Mouse (Mus musculus): ENCODE measurements around the gene Tpst1. TPM values are rescaled to one million over a fixed set of nuclear protein-coding genes. Genes with fewer than 3 reads are reported as not detected.

Gene Tpst1
- polyA plus RNA-seq, 1 experiment from 2014 or later, result 54.0 TPM

GRCm38 (mm10) chr5:130182541-130182821 is 109.4 kb downstream of the Tpst1 start:
- peaks cover 18% of the 10 kb centered on the region for H3K4me1 ChIP-seq (replicated peaks; ENCODE audit: control insufficient read depth, insufficient read depth, low read length)
- H3K9ac ChIP-seq (ENCODE audit: low read depth, low read length), result no peak overlapping the region
- ATAC-seq (replicated peaks; ENCODE audit: low FRiP score) (no peak), DNase-seq (ENCODE audit: low spot score) (no peak)
- no peak overlapping the region for H3K4me2 ChIP-seq
- 90% methylated on average over 3 of the region's 3 CpGs for WGBS
- H3K9me3 ChIP-seq (ENCODE audit: control insufficient read depth, low read length), result no peaks in the 10 kb centered on the region
- H3K4me3 ChIP-seq (ENCODE audit: low read depth, low read length), result no peak overlapping the region
- H3K36me3 ChIP-seq (ENCODE audit: control insufficient read depth, insufficient read depth, low read length), result 0 out of 2 replicates have a peak, but pooled peaks cover 3% of the 10 kb centered on the region
- H3K27ac ChIP-seq (ENCODE audit: low read depth, low read length), result no peak overlapping the region
- no peaks in the 10 kb centered on the region for H3K27me3 ChIP-seq (replicated peaks; ENCODE audit: control insufficient read depth, insufficient read depth, low read length)

- ATAC-seq (replicated peaks; ENCODE audit: low FRiP score) (no peak), DNase-seq (ENCODE audit: low spot score) (no peak)
- Histone ChIP-seq H3K27ac (ENCODE audit: low read depth, low read length) (no peak overlapping the region), H3K36me3 (ENCODE audit: control insufficient read depth, insufficient read depth, low read length) (peaks cover 4% of the 10 kb centered on the region; the same call in 1 of the 2 replicates), H3K4me3 (ENCODE audit: low read depth, low read length) (no peak overlapping the region), H3K4me2 (no peak overlapping the region), H3K9ac (ENCODE audit: low read depth, low read length) (no peak overlapping the region), H3K9me3 (ENCODE audit: control insufficient read depth, low read length) (no peaks in the 10 kb centered on the region), H3K4me1 (replicated peaks; ENCODE audit: control insufficient read depth, insufficient read depth, low read length) (peaks cover 10% of the 10 kb centered on the region), H3K27me3 (replicated peaks; ENCODE audit: control insufficient read depth, insufficient read depth, low read length) (no peaks in the 10 kb centered on the region)
- 88% methylated on average over 9 of the region's 9 CpGs for WGBS
These were observed 111.2 kb downstream of the Tpst1 start for GRCm38 (mm10) chr5:130184193-130184856.

DNA sequence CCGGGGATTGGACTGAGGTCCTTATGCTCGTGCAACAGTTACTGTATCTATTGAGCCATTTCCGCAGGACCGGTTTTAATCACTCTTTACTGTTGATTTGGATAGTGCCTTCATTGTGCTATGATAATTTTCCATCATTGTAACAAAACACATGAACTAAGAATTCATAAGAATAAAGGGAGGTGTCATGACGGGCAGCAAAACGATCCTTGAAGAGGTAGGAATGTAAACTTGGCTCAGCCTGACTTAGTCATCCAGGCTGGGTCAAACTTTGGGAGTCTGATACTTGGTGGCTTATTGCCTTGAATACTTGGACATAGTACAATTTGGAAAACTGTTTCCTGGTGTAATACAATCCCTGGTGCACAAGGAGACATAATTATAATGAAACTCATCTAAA is 112.2 kb downstream of the Tpst1 start:
- peaks cover 10% of the 10 kb centered on the region for H3K4me1 ChIP-seq (replicated peaks; ENCODE audit: control insufficient read depth, insufficient read depth, low read length)
- no peak for ATAC-seq (replicated peaks; ENCODE audit: low FRiP score)
- H3K4me3 ChIP-seq (ENCODE audit: low read depth, low read length), result no peak overlapping the region
- peaks cover 12% of the 10 kb centered on the region for H3K36me3 ChIP-seq (ENCODE audit: control insufficient read depth, insufficient read depth, low read length)
- no peaks in the 10 kb centered on the region for H3K9me3 ChIP-seq (ENCODE audit: control insufficient read depth, low read length)
- H3K4me2 ChIP-seq, result no peak overlapping the region
- DNase-seq (ENCODE audit: low spot score), result no peak
- no peaks in the 10 kb centered on the region for H3K27me3 ChIP-seq (replicated peaks; ENCODE audit: control insufficient read depth, insufficient read depth, low read length)
- H3K9ac ChIP-seq (ENCODE audit: low read depth, low read length), result no peak overlapping the region
- 89% methylated on average over 6 of the region's 6 CpGs for WGBS
- no peak overlapping the region for H3K27ac ChIP-seq (ENCODE audit: low read depth, low read length)

Other genes starting within 250 kb of the Tpst1 start
- 59.7 and 61.1 TPM in 2 replicates for gene Sumf2, start 226.3 kb upstream of the Tpst1 start, polyA plus RNA-seq (2014; fragmentation: Nextera tagmentation; extraction: Ambion mirVana)
- gene Chchd2, start 185.9 kb upstream of the Tpst1 start, polyA plus RNA-seq (2014; fragmentation: Nextera tagmentation; extraction: Ambion mirVana), result 991 and 1,008 TPM in 2 replicates
- 3.8 and 4.9 TPM in 2 replicates for gene Zbed5, start 177.6 kb upstream of the Tpst1 start, polyA plus RNA-seq (2014; fragmentation: Nextera tagmentation; extraction: Ambion mirVana)
- 0.22 and 0.29 TPM in 2 replicates for gene Phkg1, start 174.8 kb upstream of the Tpst1 start, polyA plus RNA-seq (2014; fragmentation: Nextera tagmentation; extraction: Ambion mirVana)
- gene Nupr1l, start 164.8 kb upstream of the Tpst1 start, polyA plus RNA-seq (2014; fragmentation: Nextera tagmentation; extraction: Ambion mirVana), result 0.84 and 1.4 TPM in 2 replicates
- 29.4 and 30.4 TPM in 2 replicates for gene Vkorc1l1, start 131.4 kb upstream of the Tpst1 start, polyA plus RNA-seq (2014; fragmentation: Nextera tagmentation; extraction: Ambion mirVana)
- gene Gusb, start 70.3 kb upstream of the Tpst1 start, polyA plus RNA-seq (2014; fragmentation: Nextera tagmentation; extraction: Ambion mirVana), result 82.5 and 89.9 TPM in 2 replicates
- gene Asl, start 44.1 kb upstream of the Tpst1 start, polyA plus RNA-seq (2014; fragmentation: Nextera tagmentation; extraction: Ambion mirVana), result 51.8 and 61.0 TPM in 2 replicates
- 30.8 and 34.8 TPM in 2 replicates for gene Crcp, start 44.0 kb upstream of the Tpst1 start, polyA plus RNA-seq (2014; fragmentation: Nextera tagmentation; extraction: Ambion mirVana)
- 8.5 TPM in 2 replicates for gene Kctd7, start 71.5 kb downstream of the Tpst1 start, polyA plus RNA-seq (2014; fragmentation: Nextera tagmentation; extraction: Ambion mirVana)
- 39.6 and 41.1 TPM in 2 replicates for gene Rabgef1, start 98.5 kb downstream of the Tpst1 start, polyA plus RNA-seq (2014; fragmentation: Nextera tagmentation; extraction: Ambion mirVana)
- gene Tmem248, start 143.8 kb downstream of the Tpst1 start, polyA plus RNA-seq (2014; fragmentation: Nextera tagmentation; extraction: Ambion mirVana), result 43.3 and 49.0 TPM in 2 replicates
- 80.5 and 83.7 TPM in 2 replicates for gene Sbds, start 182.2 kb downstream of the Tpst1 start, polyA plus RNA-seq (2014; fragmentation: Nextera tagmentation; extraction: Ambion mirVana)
- 28.5 and 32.2 TPM in 2 replicates for gene Tyw1, start 182.3 kb downstream of the Tpst1 start, polyA plus RNA-seq (2014; fragmentation: Nextera tagmentation; extraction: Ambion mirVana)

Data from liver, embryonic 11.5 days (tissue).